ENCODE assay signal across 8 mouse cellular contexts in genomic region chr11:69364910-69365309, GRCm38 (mm10). TPM values are rescaled to one million over a fixed set of nuclear protein-coding genes. Genes with fewer than 3 reads are reported as not detected.
A peak's percentile ranks its signal among the peaks of the same experiment; 100 is the strongest.
DNase-seq lines count a peak whose midpoint lies in the region; ATAC-seq and TF ChIP-seq lines count a peak whose summit lies in the region.

No protein-coding gene starts in this region.

- H3K27me3 ChIP-seq in liver, embryonic 16.5 days (ENCODE audit: control insufficient read depth, insufficient read depth, low read depth, low read length) = peaks cover 39% of the 10 kb centered on the region
- H3K27me3 ChIP-seq in neural tube, embryonic 14.5 days (ENCODE audit: control insufficient read depth, insufficient read depth, low read length) = no peaks in the 10 kb centered on the region

- H3K4me1 ChIP-seq in liver, embryonic 16.5 days (ENCODE audit: control insufficient read depth, low read depth, low read length) = peaks cover 30% of the 10 kb centered on the region
- peaks cover 35% of the 10 kb centered on the region for H3K4me1 ChIP-seq in neural tube, embryonic 14.5 days (ENCODE audit: control insufficient read depth, insufficient read depth, low read length)

- H3K4me3 ChIP-seq in layer of hippocampus, adult 2 months = peak overlapping the region; percentile 25
- peak overlapping the region; percentile 14 for H3K4me3 ChIP-seq in liver, embryonic 16.5 days (ENCODE audit: low read depth, low read length)
- H3K4me3 ChIP-seq in neural tube, embryonic 14.5 days (ENCODE audit: low read depth, low read length) = peak overlapping the region; percentile 85; the same call in 1 of the 2 replicates

- peak overlapping the region; percentile 99 for H3K27ac ChIP-seq in layer of hippocampus, adult 2 months
- peak overlapping the region; percentile 59 for H3K27ac ChIP-seq in liver, embryonic 16.5 days (ENCODE audit: low read length)
- H3K27ac ChIP-seq in neural tube, embryonic 14.5 days (ENCODE audit: low read depth, low read length) = peak overlapping the region; percentile 100

- peak; percentile 10 to 18; a peak in 2 of 4 replicates for ATAC-seq in hematopoietic stem cell, adult 5-6 weeks (replicated peaks in 1 of 2; ENCODE audit: insufficient read depth in 1 of 2, low FRiP score in 2 of 2, low TSS enrichment in 1 of 2, low read depth in 1 of 2, poor library complexity in 2 of 2, severe bottlenecking in 2 of 2)
- ATAC-seq in liver, embryonic 16.5 days (ENCODE audit: low read depth) = peak; percentile 63
- ATAC-seq in neural tube, embryonic 14.5 days (ENCODE audit: low read depth) = peak; percentile 47; the same call in 1 of the 2 replicates

- TF ChIP-seq CTCF in layer of hippocampus, adult 2 months (conservative IDR thresholded peaks at IDR 0.05) = no peak; the same call in none of the 2 replicates

- H3K9me3 ChIP-seq in liver, embryonic 16.5 days (replicated peaks; ENCODE audit: control insufficient read depth, low read length) = no peaks in the 10 kb centered on the region
- H3K9me3 ChIP-seq in neural tube, embryonic 14.5 days (ENCODE audit: control insufficient read depth, low read length) = no peaks in the 10 kb centered on the region

- H3K36me3 ChIP-seq in liver, embryonic 16.5 days (ENCODE audit: control insufficient read depth, insufficient read depth) = no peaks in the 10 kb centered on the region
- H3K36me3 ChIP-seq in neural tube, embryonic 14.5 days (ENCODE audit: control insufficient read depth, insufficient read depth, low read length) = peaks cover 35% of the 10 kb centered on the region

- H3K9ac ChIP-seq in liver, embryonic 16.5 days (ENCODE audit: low read depth, low read length) = no peak overlapping the region
- H3K9ac ChIP-seq in neural tube, embryonic 14.5 days (replicated peaks; ENCODE audit: low read depth, low read length) = peak overlapping the region; percentile 63; the same call in 1 of the 2 replicates

- peak overlapping the region; percentile 10; the same call in 1 of the 2 replicates for H3K4me2 ChIP-seq in liver, embryonic 16.5 days (ENCODE audit: low read depth, low read length)
- H3K4me2 ChIP-seq in neural tube, embryonic 14.5 days (ENCODE audit: low read depth, low read length) = peak overlapping the region; percentile 98; the same call in 1 of the 2 replicates

- peak; percentile 96 for DNase-seq in Muller cell, postnatal 12 days (ENCODE audit: inconsistent ontology term)
- DNase-seq in cerebellum, postnatal 10 days = peak; percentile 99
- DNase-seq in frontal cortex, postnatal 14 days (ENCODE audit: low spot score in 2 of 2) = peak; percentile 86 to 92
- DNase-seq in layer of hippocampus, adult 2 months (ENCODE audit: low spot score in 2 of 2) = peak; percentile 87 to 91
- DNase-seq in testis, postnatal 14 days (ENCODE audit: low spot score) = peak; percentile 92

- 25% methylated on average over 6 of the region's 6 CpGs for WGBS in liver, embryonic 16.5 days (ENCODE audit: insufficient replicate concordance)
- WGBS in neural tube, embryonic 14.5 days = 0% methylated on average over 6 of the region's 6 CpGs

RNA-seq across cellular contexts. Expression of gene Chd3, which starts 4.3 kb away (rescaled TPM):
- total RNA-seq in hematopoietic stem cell, adult 5-6 weeks (2017) = 98.4 and 128 TPM in 2 replicates
- 100 to 1,000 TPM; 541 to 561 TPM for total RNA-seq in layer of hippocampus, adult 2 months (2021)
- 5.0 and 5.7 TPM in 2 replicates for polyA plus RNA-seq in liver, embryonic 16.5 days (2015; fragmentation: Nextera tagmentation; extraction: Ambion mirVana)
- 86.0 and 89.6 TPM in 2 replicates for polyA plus RNA-seq in neural tube, embryonic 14.5 days (2014; fragmentation: Nextera tagmentation; extraction: Ambion mirVana)

RNA-seq across cellular contexts. Expression of gene Rnf227, which starts 24.6 kb away (rescaled TPM):
- 10.7 and 14.6 TPM in 2 replicates for total RNA-seq in hematopoietic stem cell, adult 5-6 weeks (2017)
- 100 to 1,000 TPM; 110 to 117 TPM for total RNA-seq in layer of hippocampus, adult 2 months (2021)
- 0.62 and 0.74 TPM in 2 replicates for polyA plus RNA-seq in liver, embryonic 16.5 days (2015; fragmentation: Nextera tagmentation; extraction: Ambion mirVana)
- polyA plus RNA-seq in neural tube, embryonic 14.5 days (2014; fragmentation: Nextera tagmentation; extraction: Ambion mirVana) = 213 and 260 TPM in 2 replicates

RNA-seq across cellular contexts. Expression of gene Naa38, which starts 30.4 kb away (rescaled TPM):
- total RNA-seq in hematopoietic stem cell, adult 5-6 weeks (2017) = 93.2 and 152 TPM in 2 replicates
- 100 to 1,000 TPM; 109 to 127 TPM for total RNA-seq in layer of hippocampus, adult 2 months (2021)
- 73.4 and 76.8 TPM in 2 replicates for polyA plus RNA-seq in liver, embryonic 16.5 days (2015; fragmentation: Nextera tagmentation; extraction: Ambion mirVana)
- 112 and 132 TPM in 2 replicates for polyA plus RNA-seq in neural tube, embryonic 14.5 days (2014; fragmentation: Nextera tagmentation; extraction: Ambion mirVana)

RNA-seq across cellular contexts. Expression of gene Cyb5d1, which starts 30.5 kb away (rescaled TPM):
- total RNA-seq in hematopoietic stem cell, adult 5-6 weeks (2017) = 59.7 and 69.7 TPM in 2 replicates
- total RNA-seq in layer of hippocampus, adult 2 months (2021) = 10 to 100 TPM; 43.6 to 45.0 TPM
- 9.5 and 9.9 TPM in 2 replicates for polyA plus RNA-seq in liver, embryonic 16.5 days (2015; fragmentation: Nextera tagmentation; extraction: Ambion mirVana)
- 21.3 and 29.9 TPM in 2 replicates for polyA plus RNA-seq in neural tube, embryonic 14.5 days (2014; fragmentation: Nextera tagmentation; extraction: Ambion mirVana)

RNA-seq across cellular contexts. Expression of gene Tmem88, which starts 33.1 kb away (rescaled TPM):
- total RNA-seq in hematopoietic stem cell, adult 5-6 weeks (2017) = 0.74 and 1.5 TPM in 2 replicates
- 1 to 10 TPM; 2.6 to 5.0 TPM for total RNA-seq in layer of hippocampus, adult 2 months (2021)
- 7.1 and 7.8 TPM in 2 replicates for polyA plus RNA-seq in liver, embryonic 16.5 days (2015; fragmentation: Nextera tagmentation; extraction: Ambion mirVana)
- 2.3 and 5.3 TPM in 2 replicates for polyA plus RNA-seq in neural tube, embryonic 14.5 days (2014; fragmentation: Nextera tagmentation; extraction: Ambion mirVana)

Comparison
In these comparisons a context has a peak if more than half of its experiments do, and no peak if none do; other contexts are left out.
1. Peak in every context shown above with its lines: DNase-seq, ATAC-seq, H3K4me3 ChIP-seq and H3K27ac ChIP-seq.
2. H3K4me3 ChIP-seq: peak in every context shown above with its lines; median percentile 85 in neural tube, embryonic 14.5 days; 25 in layer of hippocampus, adult 2 months; 14 in liver, embryonic 16.5 days.